Comparison of ENCODE assay signal across 12 mouse cellular contexts in genomic region chr7:79503103-79503455, GRCm38 (mm10). TPM values are rescaled to one million over a fixed set of nuclear protein-coding genes. Genes with fewer than 3 reads are reported as not detected.
DNase-seq lines count a peak whose midpoint lies in the region; ATAC-seq and TF ChIP-seq lines count a peak whose summit lies in the region.
"Had no signal": no experiment of that assay in that cellular context is flagged by ENCODE, and none has a peak within 500 bp of the region (broad histone marks: within the 10 kb centered on the region; RNA-seq: fewer than 3 reads in every experiment).

No protein-coding gene starts in this region.

- H3K27me3 ChIP-seq in forebrain, embryonic 13.5 days: no peaks in the 10 kb centered on the region
- peaks cover 100% of the 10 kb centered on the region for H3K27me3 ChIP-seq in midbrain, embryonic 10.5 days (ENCODE audit: low read depth, poor library complexity, severe bottlenecking)
- peaks cover 99% of the 10 kb centered on the region for H3K27me3 ChIP-seq in intestine, postnatal 0 days (replicated peaks; ENCODE audit: control insufficient read depth, insufficient read depth, low read length)
- H3K27me3 ChIP-seq in kidney, embryonic 15.5 days: peaks cover 100% of the 10 kb centered on the region

- H3K27ac ChIP-seq in forebrain, embryonic 13.5 days: peak overlapping the region; percentile 100
- peak overlapping the region; percentile 95; the same call in 1 of the 2 replicates for H3K27ac ChIP-seq in midbrain, embryonic 10.5 days (replicated peaks)
- H3K27ac ChIP-seq in intestine, postnatal 0 days (ENCODE audit: low read depth, low read length): no peak overlapping the region
- no peak overlapping the region for H3K27ac ChIP-seq in kidney, embryonic 15.5 days
- H3K27ac ChIP-seq: limb, embryonic 10.5 days; stomach, postnatal 0 days had no signal

- peak overlapping the region; percentile 99 for H3K4me3 ChIP-seq in forebrain, embryonic 13.5 days
- H3K4me3 ChIP-seq in midbrain, embryonic 10.5 days: peak overlapping the region; percentile 64
- H3K4me3 ChIP-seq in intestine, postnatal 0 days (ENCODE audit: low read depth, low read length): no peak overlapping the region
- H3K4me3 ChIP-seq in kidney, embryonic 15.5 days (replicated peaks): no peak overlapping the region
- H3K4me3 ChIP-seq: limb, embryonic 10.5 days had no signal

- H3K36me3 ChIP-seq in forebrain, embryonic 13.5 days (ENCODE audit: poor library complexity, severe bottlenecking): peaks cover 36% of the 10 kb centered on the region
- H3K36me3 ChIP-seq in midbrain, embryonic 10.5 days: peaks cover 20% of the 10 kb centered on the region
- no peaks in the 10 kb centered on the region for H3K36me3 ChIP-seq in intestine, postnatal 0 days (ENCODE audit: control insufficient read depth, insufficient read depth)
- no peaks in the 10 kb centered on the region for H3K36me3 ChIP-seq in kidney, embryonic 15.5 days
- H3K36me3 ChIP-seq: limb, embryonic 10.5 days had no signal

- H3K9ac ChIP-seq in forebrain, embryonic 13.5 days: peak overlapping the region; percentile 100
- H3K9ac ChIP-seq in intestine, postnatal 0 days (ENCODE audit: low read depth, low read length): no peak overlapping the region
- no peak overlapping the region for H3K9ac ChIP-seq in kidney, embryonic 15.5 days

- TF ChIP-seq CTCF in intestine, postnatal 0 days (IDR thresholded peaks at IDR 0.05; ENCODE audit: low read depth): no peak

- H3K4me1 ChIP-seq in forebrain, embryonic 13.5 days: peaks cover 36% of the 10 kb centered on the region
- H3K4me1 ChIP-seq in midbrain, embryonic 10.5 days: peaks cover 99% of the 10 kb centered on the region
- H3K4me1 ChIP-seq in intestine, postnatal 0 days (replicated peaks; ENCODE audit: control insufficient read depth, insufficient read depth, low read length): no peaks in the 10 kb centered on the region
- peaks cover 27% of the 10 kb centered on the region for H3K4me1 ChIP-seq in kidney, embryonic 15.5 days

- ATAC-seq in forebrain, embryonic 13.5 days: no peak
- ATAC-seq in intestine, postnatal 0 days: no peak
- ATAC-seq in kidney, embryonic 15.5 days (replicated peaks; ENCODE audit: low FRiP score): no peak

- H3K4me2 ChIP-seq in forebrain, embryonic 13.5 days: peak overlapping the region; percentile 99
- H3K4me2 ChIP-seq in intestine, postnatal 0 days (replicated peaks; ENCODE audit: low read depth): no peak overlapping the region
- no peak overlapping the region for H3K4me2 ChIP-seq in kidney, embryonic 15.5 days

- H3K9me3 ChIP-seq in forebrain, embryonic 13.5 days (replicated peaks): no peaks in the 10 kb centered on the region
- no peaks in the 10 kb centered on the region for H3K9me3 ChIP-seq in midbrain, embryonic 10.5 days (replicated peaks)
- no peaks in the 10 kb centered on the region for H3K9me3 ChIP-seq in intestine, postnatal 0 days (ENCODE audit: control insufficient read depth)
- H3K9me3 ChIP-seq in kidney, embryonic 15.5 days (replicated peaks): no peaks in the 10 kb centered on the region
- H3K9me3 ChIP-seq: limb, embryonic 10.5 days had no signal

- peak; percentile 3 for DNase-seq in retina, embryonic 14.5 days (ENCODE audit: low spot score)
- no peak for DNase-seq in retina, postnatal 1 day
- no peak for DNase-seq in midbrain, embryonic 10.5 days (ENCODE audit: low spot score)
- DNase-seq in right cerebral cortex, adult 2 months (ENCODE audit: low spot score in 2 of 2): peak; percentile 65 to 68
- no peak for DNase-seq in ovary, postnatal 10 days (ENCODE audit: low spot score)
- DNase-seq: heart, adult 11 months; lung, adult 18-20 months had no signal

- 8% methylated on average over 6 of the region's 6 CpGs for WGBS in forebrain, embryonic 13.5 days
- 5% methylated on average over 6 of the region's 6 CpGs for WGBS in midbrain, embryonic 10.5 days
- WGBS in intestine, postnatal 0 days: 10% methylated on average over 6 of the region's 6 CpGs
- WGBS in kidney, embryonic 15.5 days: 5% methylated on average over 6 of the region's 6 CpGs

RNA-seq across cellular contexts. Expression of gene Polg, which starts 36.9 kb away (rescaled TPM):
- polyA plus RNA-seq in forebrain, embryonic 13.5 days (2015; fragmentation: Nextera tagmentation; extraction: Ambion mirVana): 29.7 and 30.4 TPM in 2 replicates
- polyA plus RNA-seq in midbrain, embryonic 10.5 days (2016; fragmentation: Nextera tagmentation; extraction: Ambion mirVana): 41.3 and 43.2 TPM in 2 replicates
- 34.6 and 43.2 TPM in 2 replicates for polyA plus RNA-seq in intestine, postnatal 0 days (2015; fragmentation: Nextera tagmentation; extraction: Ambion mirVana)
- 32.9 and 36.7 TPM in 2 replicates for polyA plus RNA-seq in kidney, embryonic 15.5 days (2015; fragmentation: Nextera tagmentation; extraction: Ambion mirVana)

Comparison
In these comparisons a context has a peak if more than half of its experiments do, and no peak if none do; other contexts are left out.
1. DNase-seq: peak in retina, embryonic 14.5 days (single experiment) and right cerebral cortex, adult 2 months (2 of 2); none in retina, postnatal 1 day (single experiment), midbrain, embryonic 10.5 days (single experiment) and ovary, postnatal 10 days (single experiment).
2. H3K27ac ChIP-seq: peak in forebrain, embryonic 13.5 days (single experiment) and midbrain, embryonic 10.5 days (single experiment); none in intestine, postnatal 0 days (single experiment) and kidney, embryonic 15.5 days (single experiment).
3. H3K4me3 ChIP-seq: peak in forebrain, embryonic 13.5 days (single experiment) and midbrain, embryonic 10.5 days (single experiment); none in intestine, postnatal 0 days (single experiment) and kidney, embryonic 15.5 days (single experiment).